Mouse (Mus musculus): ENCODE results near the gene Sptbn4.

DNA sequence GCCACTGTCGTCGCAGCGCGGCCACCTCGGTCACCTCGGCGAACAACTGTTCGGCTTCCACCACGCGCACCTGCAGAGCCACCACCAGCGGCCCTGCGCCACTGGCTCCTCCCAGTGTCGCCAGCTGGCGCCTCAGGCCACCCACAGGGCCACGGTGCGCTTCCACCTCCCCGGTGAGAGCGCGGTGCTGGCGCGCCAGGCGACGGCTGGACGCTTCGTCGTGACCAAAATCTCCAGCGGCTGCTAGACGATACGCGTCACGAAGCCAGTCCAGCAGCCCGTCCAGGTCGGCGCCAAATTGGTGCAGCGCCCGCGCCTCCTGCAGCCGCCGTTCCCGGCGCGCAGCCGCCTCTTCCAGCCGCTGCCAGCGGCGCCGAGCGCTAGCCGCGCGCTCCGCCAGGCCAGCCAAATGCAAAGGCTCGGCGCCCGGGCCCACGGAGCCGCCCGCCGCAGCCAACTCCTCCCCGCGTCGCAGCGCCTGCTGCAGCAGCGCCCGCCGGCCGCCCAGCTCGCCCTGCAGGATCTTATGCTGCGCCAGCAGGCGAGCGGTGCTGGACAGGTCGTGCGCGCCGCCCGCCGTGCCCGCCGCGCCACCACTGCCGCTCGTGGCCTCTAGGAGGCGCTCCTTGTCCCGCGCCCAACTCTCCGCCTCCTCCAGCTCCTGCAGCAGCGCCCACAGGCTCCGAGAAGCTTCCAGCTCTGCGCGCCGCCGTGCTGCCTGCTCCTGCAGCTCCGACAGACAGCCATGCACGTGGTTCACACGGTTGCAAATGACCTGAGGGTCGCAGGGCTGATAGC, 38.9 kb downstream of the Sptbn4 start:
- TF ChIP-seq ZNF384 (IDR thresholded peaks at IDR 0.05; ENCODE audit: low read depth, low read length) (no peak), MAFK (IDR thresholded peaks at IDR 0.05; ENCODE audit: insufficient read depth, low read depth, low read length) (no peak), ZC3H11A (IDR thresholded peaks at IDR 0.05; ENCODE audit: borderline replicate concordance, low read depth, low read length) (no peak), HCFC1 (IDR thresholded peaks at IDR 0.05; ENCODE audit: borderline replicate concordance, insufficient read depth, low read length) (no peak; the same call in 1 of the 2 replicates)

Data from ES-E14 (cell line).